Mouse (Mus musculus): ENCODE data around the gene Olfr739.

- TF ChIP-seq CTCF (IDR thresholded peaks at IDR 0.05; ENCODE audit: borderline replicate concordance, control insufficient read depth, extremely low read depth, insufficient read depth, low read length, poor library complexity) (no peak), POLR2A (IDR thresholded peaks at IDR 0.05; ENCODE audit: control insufficient read depth, extremely low read depth, insufficient read depth, low read length, poor library complexity) (no peak)
Measured at GRCm38 (mm10) chr14:50445245-50445644, 26.8 kb downstream of the Olfr739 start, which contains the start of gene Olfr740.
